Mouse (Mus musculus) cerebellum, adult 2 months (tissue): ENCODE data around the gene Olfr714.

ENCODE experiments used
- CTCF ChIP-seq: fragments of 200-500 bp; IDR thresholded peaks from 2 replicates; pipeline ENCODE4 v1.5.1; 2011; ENCODE audit warnings: low read depth, mild to moderate bottlenecking, control low read depth, low read length, moderate library complexity, borderline replicate concordance; ENCODE audit not compliant: insufficient read depth
- POLR2A ChIP-seq: fragments of 200-500 bp; IDR thresholded peaks from 2 replicates; pipeline ENCODE4 v1.6.1; 2011; ENCODE audit warnings: low read length, control low read depth, borderline replicate concordance; ENCODE audit not compliant: insufficient read depth

GRCm38 (mm10) chr7:107044407-107044806 lies 26.4 kb upstream of the Olfr714 start:
- TF ChIP-seq CTCF = no peak
- TF ChIP-seq POLR2A = no peak
